Mouse (Mus musculus) lung, postnatal 0 days (tissue): ENCODE data around the gene Pih1d1. TPM values are rescaled to one million over a fixed set of nuclear protein-coding genes. Genes with fewer than 3 reads are reported as not detected.

ENCODE experiments used
- ATAC-seq: fragments of 200-750 bp; cut with Nextera tagmentation; 2 replicates; pipeline ENCODE4 v1.8.0; 2017; ENCODE audit warnings: moderate library complexity
- DNase-seq: peaks from one replicate; pipeline ENCODE4 v3.0.0-alpha.2; 2016; ENCODE audit warnings: low spot score
- H3K27ac ChIP-seq: fragments of 300-500 bp; sonication (generic); 2 replicates; pipeline ENCODE4 v1.5.1; 2014; ENCODE audit warnings: antibody characterized with exemption, mild to moderate bottlenecking, low read length, mixed read lengths
- H3K27me3 ChIP-seq: fragments of 300-500 bp; sonication (generic); replicated peaks from 2 replicates; pipeline ENCODE4 v1.6.1; 2014; ENCODE audit warnings: low read length, mixed read lengths; ENCODE audit not compliant: insufficient read depth
- H3K36me3 ChIP-seq: fragments of 300-500 bp; sonication (generic); 2 replicates; pipeline ENCODE4 v1.6.1; 2014; ENCODE audit warnings: low read length, mixed read lengths; ENCODE audit not compliant: insufficient read depth
- H3K4me1 ChIP-seq: fragments of 300-500 bp; sonication (generic); 2 replicates; pipeline ENCODE4 v1.6.1; 2014; ENCODE audit warnings: antibody characterized with exemption, low read depth, low read length, mixed read lengths; ENCODE audit not compliant: insufficient read depth
- H3K4me2 ChIP-seq: fragments of 300-500 bp; sonication (generic); replicated peaks from 2 replicates; pipeline ENCODE4 v1.6.1; 2014; ENCODE audit warnings: low read depth, mild to moderate bottlenecking, low read length, moderate library complexity, mixed read lengths
- H3K4me3 ChIP-seq: fragments of 300-500 bp; sonication (generic); 2 replicates; pipeline ENCODE4 v1.5.1; 2014; ENCODE audit warnings: low read depth, low read length
- H3K9ac ChIP-seq: fragments of 300-500 bp; sonication (generic); replicated peaks from 2 replicates; pipeline ENCODE4 v1.6.1; 2014; ENCODE audit warnings: low read depth, mild to moderate bottlenecking
- H3K9me3 ChIP-seq: fragments of 300-500 bp; sonication (generic); 2 replicates; pipeline ENCODE4 v1.6.1; 2016; ENCODE audit warnings: low read length, mixed read lengths
- CTCF ChIP-seq: IDR thresholded peaks from 2 replicates; pipeline ENCODE4 v1.5.1; 2016; ENCODE audit warnings: antibody characterized with exemption, mild to moderate bottlenecking
- EP300 ChIP-seq: IDR thresholded peaks from 2 replicates; pipeline ENCODE4 v1.6.1; 2016; ENCODE audit warnings: antibody characterized with exemption, mild to moderate bottlenecking, control low read depth
- WGBS: fragments of 180-500 bp; shearing (Covaris S2); extraction: QIAGEN DNeasy Blood & Tissue Kit; methylation state at CpG from one replicate; pipeline ENCODE4 v1.1.7; 2014; 5-methylcytosine and 5-hydroxymethylcytosine counted together
- polyA plus RNA-seq: library from polyadenylated mRNA; unstranded; fragments of >200 nt; fragmentation: Nextera tagmentation; extraction: Ambion mirVana; gene quantifications from 2 replicates; pipeline ENCODE4 v1.2.1, GENCODE M21; 2015

Pih1d1 gene
- polyA plus RNA-seq, 1 experiment from 2014 or later: 51.7 TPM

DNA sequence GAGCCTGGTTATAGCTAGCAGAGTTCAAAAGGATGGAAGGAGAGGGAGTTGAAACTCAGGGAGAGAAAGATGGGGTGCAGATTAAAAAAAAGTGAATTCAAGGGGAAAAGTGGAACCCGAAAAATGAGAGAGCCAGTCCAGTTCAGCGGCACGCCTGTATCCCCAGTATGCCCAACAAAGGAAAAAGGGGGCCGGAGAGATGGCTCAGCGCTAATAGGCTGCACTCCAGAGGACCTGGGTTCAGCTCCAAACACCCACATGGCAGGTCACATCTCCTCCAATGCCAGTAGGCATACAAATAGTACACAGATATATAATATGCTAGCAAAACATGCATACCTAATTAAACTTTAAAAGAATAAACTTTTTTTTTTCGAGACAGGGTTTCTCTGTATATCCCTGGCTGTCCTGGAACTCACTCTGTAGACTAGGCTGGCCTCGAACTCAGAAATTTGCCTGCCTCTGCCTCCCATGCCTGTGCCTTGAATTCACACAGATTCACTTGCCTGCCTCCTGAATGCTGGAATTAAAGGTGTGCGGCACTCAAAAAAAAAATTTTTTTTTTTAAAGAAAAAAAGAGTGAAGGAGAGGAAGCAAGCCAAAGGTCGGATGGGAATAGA is 9.0 kb downstream of the Pih1d1 start:
- Histone ChIP-seq H3K4me2 (no peak overlapping the region), H3K36me3 (no peaks in the 10 kb centered on the region), H3K9me3 (no peaks in the 10 kb centered on the region), H3K9ac (no peak overlapping the region), H3K27me3 (peaks cover 47% of the 10 kb centered on the region), H3K4me3 (no peak overlapping the region), H3K4me1 (0 out of 2 replicates have a peak, but pooled peaks cover 5% of the 10 kb centered on the region), H3K27ac (no peak overlapping the region)
- TF ChIP-seq EP300: no peak
- DNase-seq (no peak), ATAC-seq (no peak)
- WGBS: 66% methylated on average over 9 of the region's 9 CpGs

DNA sequence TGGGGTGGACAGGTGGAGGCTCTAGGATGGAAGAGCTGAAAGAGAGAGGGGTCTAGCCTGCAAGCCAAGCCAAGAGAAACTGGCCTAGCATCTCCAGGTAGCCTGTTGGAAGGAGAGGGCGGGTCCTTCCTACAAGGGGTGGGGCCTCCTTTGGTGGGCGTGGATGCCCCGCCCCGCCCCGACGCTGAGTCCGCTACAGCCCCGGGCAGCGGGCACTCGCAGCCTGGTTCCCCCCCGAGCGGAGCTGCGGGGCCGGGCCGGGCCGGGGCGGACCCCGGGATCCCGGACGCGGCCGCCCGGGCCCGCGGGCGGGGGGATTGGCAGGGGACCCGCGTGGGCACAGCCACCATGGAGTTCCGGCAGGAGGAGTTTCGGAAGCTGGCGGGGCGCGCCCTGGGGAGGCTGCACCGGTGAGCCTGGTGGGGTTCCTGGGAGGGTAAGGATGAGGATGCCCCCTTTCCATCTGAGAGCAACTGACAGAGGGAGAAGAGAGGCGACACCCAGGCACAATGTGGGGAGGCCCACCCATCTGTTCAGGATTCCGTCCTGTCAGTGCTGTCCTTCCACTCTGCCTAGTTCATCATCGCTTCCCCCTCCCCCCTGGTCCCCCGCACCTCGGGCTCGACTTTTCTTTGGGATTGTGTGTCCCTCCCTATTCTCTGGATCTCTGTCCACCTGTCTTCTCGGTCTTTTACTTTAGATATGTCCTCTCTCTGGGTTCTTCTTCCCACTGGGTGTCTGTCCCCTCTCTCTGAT is 9.8 kb downstream of the Pih1d1 start, which contains the start of gene Slc17a7:
TSS of gene Slc17a7 (plus strand) at position 215 of the 756 bp plus-strand sequence.
- H3K4me1 ChIP-seq: 0 out of 2 replicates have a peak, but pooled peaks cover 5% of the 10 kb centered on the region
- peaks cover 55% of the 10 kb centered on the region for H3K27me3 ChIP-seq
- H3K27ac ChIP-seq: no peak within 1 kb of the TSS
- DNase-seq (peak; percentile 41), ATAC-seq (no peak; the same call in 1 of the 2 replicates)
- TF ChIP-seq EP300: no peak
- no peak for TF ChIP-seq CTCF
- H3K4me2 ChIP-seq: peak within 1 kb of the TSS; percentile 64
- H3K36me3 ChIP-seq: no peaks in the 10 kb centered on the region
- peak within 1 kb of the TSS; percentile 39 for H3K4me3 ChIP-seq
- 3% methylated on average over 31 of the region's 41 CpGs for WGBS
- no peaks in the 10 kb centered on the region for H3K9me3 ChIP-seq
- no peak within 1 kb of the TSS; the same call in 1 of the 2 replicates for H3K9ac ChIP-seq

DNA sequence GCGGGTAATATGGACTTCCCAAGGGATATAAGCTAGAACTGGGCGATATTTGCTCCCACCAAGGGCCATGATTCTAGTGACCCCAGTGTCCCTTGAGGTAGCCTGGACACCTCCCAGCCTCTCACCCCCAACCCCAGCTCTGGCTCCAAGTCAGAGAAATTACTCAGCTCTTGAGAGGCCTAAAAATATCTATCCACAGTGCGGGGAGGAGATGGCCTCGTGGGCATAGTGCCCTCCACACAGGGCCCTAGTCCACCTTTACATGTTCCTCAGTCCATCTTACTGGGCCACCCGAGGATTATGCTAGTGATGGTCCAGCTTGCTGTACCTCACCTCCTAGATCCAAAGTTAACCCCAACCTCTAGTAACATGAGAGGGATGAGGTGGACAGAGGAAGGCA is 10.7 kb downstream of the Pih1d1 start:
- H3K9ac ChIP-seq: no peak overlapping the region
- ATAC-seq: no peak
- H3K4me1 ChIP-seq: 0 out of 2 replicates have a peak, but pooled peaks cover 5% of the 10 kb centered on the region
- no peak for DNase-seq
- H3K4me2 ChIP-seq: no peak overlapping the region
- H3K27ac ChIP-seq: no peak overlapping the region
- no peak for TF ChIP-seq EP300
- no peak for TF ChIP-seq CTCF
- no peaks in the 10 kb centered on the region for H3K9me3 ChIP-seq
- no peaks in the 10 kb centered on the region for H3K36me3 ChIP-seq
- H3K27me3 ChIP-seq: peaks cover 64% of the 10 kb centered on the region
- WGBS: 60% methylated on average over 5 of the region's 5 CpGs
- H3K4me3 ChIP-seq: no peak overlapping the region

GRCm38 (mm10) chr7:45165701-45166100 is 11.6 kb downstream of the Pih1d1 start:
- H3K27me3 ChIP-seq: peaks cover 69% of the 10 kb centered on the region
- no peak overlapping the region for H3K27ac ChIP-seq
- no peak overlapping the region for H3K4me2 ChIP-seq
- DNase-seq (no peak), ATAC-seq (no peak)
- 46% methylated on average over 11 of the region's 11 CpGs for WGBS
- H3K4me3 ChIP-seq: no peak overlapping the region
- H3K36me3 ChIP-seq: no peaks in the 10 kb centered on the region
- TF ChIP-seq CTCF (no peak), EP300 (no peak)
- no peak overlapping the region for H3K9ac ChIP-seq
- H3K9me3 ChIP-seq: no peaks in the 10 kb centered on the region; the same call in 1 of the 2 replicates
- H3K4me1 ChIP-seq: 0 out of 2 replicates have a peak, but pooled peaks cover 5% of the 10 kb centered on the region

DNA sequence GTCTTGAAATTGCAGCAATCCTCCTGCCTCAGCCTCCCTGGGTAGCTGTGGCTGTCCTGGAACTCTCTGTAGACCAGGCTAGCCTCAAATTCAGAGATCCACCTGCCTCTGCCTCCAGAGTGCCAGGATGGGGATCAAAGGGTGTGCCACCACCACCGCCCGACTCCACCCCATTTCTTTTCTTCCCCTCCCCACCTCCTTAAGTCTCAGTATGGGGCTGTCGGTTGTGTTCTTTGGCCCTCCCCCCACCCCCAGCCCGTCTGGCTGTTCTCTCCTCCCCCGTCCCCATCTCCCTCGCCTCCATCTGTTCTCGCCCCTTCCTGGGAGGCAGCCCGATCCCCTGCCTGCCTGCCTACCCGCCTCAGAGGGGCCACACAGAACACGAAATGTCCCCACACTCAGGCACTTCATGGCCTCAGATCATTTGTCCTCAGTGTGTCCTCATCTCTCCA is 12.9 kb downstream of the Pih1d1 start:
- Histone ChIP-seq H3K36me3 (no peaks in the 10 kb centered on the region), H3K4me3 (no peak overlapping the region), H3K27me3 (peaks cover 69% of the 10 kb centered on the region), H3K27ac (no peak overlapping the region), H3K4me2 (no peak overlapping the region), H3K9me3 (no peaks in the 10 kb centered on the region; the same call in 1 of the 2 replicates), H3K4me1 (0 out of 2 replicates have a peak, but pooled peaks cover 5% of the 10 kb centered on the region), H3K9ac (no peak overlapping the region)
- DNase-seq (no peak), ATAC-seq (no peak)
- no peak for TF ChIP-seq EP300
- TF ChIP-seq CTCF: no peak
- WGBS: 24% methylated on average over 9 of the region's 10 CpGs

DNA sequence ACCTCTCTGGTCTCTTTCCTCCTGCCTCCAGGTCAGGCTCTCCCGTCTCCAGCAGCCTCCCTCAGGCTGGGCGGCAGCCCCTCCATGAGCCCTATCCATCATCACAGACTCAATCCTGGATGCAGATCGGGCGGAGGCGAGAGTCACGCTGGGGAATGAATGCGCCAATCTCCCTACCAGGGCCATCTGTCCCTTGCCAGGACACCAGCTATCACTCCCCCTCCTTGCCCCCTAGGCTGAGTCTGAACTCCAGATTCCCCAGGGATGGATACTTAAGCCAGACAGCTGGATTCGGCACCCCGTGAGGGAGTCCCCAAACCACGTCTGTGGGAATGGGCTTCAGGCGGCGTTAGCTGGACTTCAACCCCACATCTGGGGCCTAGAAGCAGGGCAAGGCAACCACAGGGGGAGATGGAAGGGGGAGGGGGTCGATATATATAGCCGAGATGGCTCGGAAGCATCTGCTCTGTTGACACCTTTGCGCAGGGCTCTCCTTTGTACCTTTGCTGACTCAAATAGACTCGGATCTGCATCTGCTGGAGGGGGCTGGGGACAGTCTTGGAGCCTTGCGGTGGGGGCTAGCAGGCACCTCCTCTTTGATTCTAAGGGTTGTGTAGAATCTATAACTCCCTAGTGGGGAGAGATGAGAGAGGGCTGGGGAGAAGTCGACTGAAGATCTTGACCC is 13.8 kb downstream of the Pih1d1 start:
- TF ChIP-seq EP300: no peak
- no peak for TF ChIP-seq CTCF
- no peaks in the 10 kb centered on the region; the same call in 1 of the 2 replicates for H3K9me3 ChIP-seq
- H3K36me3 ChIP-seq: no peaks in the 10 kb centered on the region
- peaks cover 67% of the 10 kb centered on the region for H3K27me3 ChIP-seq
- DNase-seq (no peak), ATAC-seq (no peak)
- WGBS: 4% methylated on average over 19 of the region's 19 CpGs
- no peaks in the 10 kb centered on the region for H3K4me1 ChIP-seq
- H3K4me2 ChIP-seq: no peak overlapping the region
- no peak overlapping the region for H3K4me3 ChIP-seq
- H3K9ac ChIP-seq: no peak overlapping the region
- H3K27ac ChIP-seq: no peak overlapping the region
